Mouse (Mus musculus) G1E (cell line): ENCODE data around the gene Hsd17b13.

ENCODE experiments used
- CTCF ChIP-seq: IDR thresholded peaks from 2 replicates; pipeline ENCODE4 v1.5.1; 2012; ENCODE audit warnings: low read depth, low read length, inconsistent platforms, mixed read lengths
- GATA1 ChIP-seq: IDR thresholded peaks from 2 replicates; pipeline ENCODE4 v1.6.1; 2012; ENCODE audit warnings: borderline replicate concordance, low read length, inconsistent platforms, mixed read lengths
- GATA2 ChIP-seq: IDR thresholded peaks from 2 replicates; pipeline ENCODE4 v1.6.1; 2012; ENCODE audit warnings: low read depth, low read length, inconsistent platforms, borderline replicate concordance
- POLR2AphosphoS5 ChIP-seq: IDR thresholded peaks from 2 replicates; pipeline ENCODE4 v1.6.1; 2012; ENCODE audit warnings: low read depth, low read length, inconsistent platforms; ENCODE audit not compliant: insufficient replicate concordance
- TAL1 ChIP-seq: conservative IDR thresholded peaks from 2 replicates; pipeline ENCODE4 v1.6.1; 2012; ENCODE audit warnings: low read depth, low read length, inconsistent platforms, mixed read lengths

DNA sequence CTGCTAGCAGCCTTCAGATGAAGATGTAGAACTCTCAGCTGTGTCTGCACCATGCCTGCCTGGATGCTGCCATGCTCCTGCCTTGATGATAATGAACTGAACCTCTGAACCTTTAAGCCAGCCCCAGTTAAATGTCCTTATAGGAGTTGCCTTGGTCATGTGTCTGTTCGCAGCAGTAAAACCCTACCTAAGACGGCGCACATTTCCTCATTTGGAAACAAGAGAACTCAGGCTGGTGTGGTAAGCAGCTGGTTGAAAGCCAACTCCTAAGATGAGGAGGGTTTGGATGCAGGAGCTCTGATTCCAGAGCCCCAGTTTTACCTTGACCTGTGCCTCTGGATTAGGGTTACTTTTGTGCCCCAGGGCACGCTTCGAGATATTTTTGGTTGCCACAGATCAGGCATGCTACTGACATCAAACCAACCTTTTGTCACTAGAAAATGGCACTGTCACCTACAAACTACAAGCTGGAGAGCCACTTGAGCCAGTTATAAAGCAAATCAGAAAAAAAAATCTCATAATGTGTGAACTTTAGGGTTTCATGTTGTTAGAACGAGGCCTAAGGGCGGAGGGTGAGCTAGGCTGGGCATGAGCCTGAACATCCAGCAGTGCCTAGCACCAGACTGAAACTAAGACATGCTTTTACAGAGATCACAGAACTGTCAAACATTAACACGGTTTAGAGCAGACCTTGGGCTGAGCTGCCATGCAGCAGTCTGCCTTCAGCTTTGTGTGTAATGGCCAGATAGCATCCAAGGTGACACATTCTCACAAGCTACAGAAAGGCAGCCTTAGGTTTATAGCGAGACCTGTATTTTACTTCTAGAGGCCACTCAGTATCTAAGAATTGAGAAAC lies 3.7 kb upstream of the Hsd17b13 start:
- TF ChIP-seq CTCF (no peak), TAL1 (no peak), GATA1 (no peak), POLR2AphosphoS5 (no peak), GATA2 (no peak)
